Mouse (Mus musculus) 3T3-L1 (cell line): ENCODE measurements at regions not wholly inside any gene's neighbourhood (a gene's known extent, or its start where the extent isn't known, plus 50 kb on each side); places are given as distances from the start of the nearest gene placed in this dataset.
"Not testable (repeated sequence)": the region's sequence is repeated elsewhere in the genome, so short reads cannot be mapped to it uniquely, and the experiment has no call there.

Experiments
- DNase-seq: peaks from one replicate; pipeline ENCODE4 v3.0.0-alpha.2; 2015; ENCODE audit warnings: low read depth, low spot score

GRCm38 (mm10) chr17:42956588-42956987, 59.8 kb upstream of the Tnfrsf21 start:
- DNase-seq: peak; percentile 56

GRCm38 (mm10) chr17:42954722-42955121, 61.6 kb upstream of the Tnfrsf21 start:
- DNase-seq: peak; percentile 93

GRCm38 (mm10) chr17:42944453-42944852, 68.0 kb upstream of the Cd2ap start:
- DNase-seq: no peak

- peak; percentile 97 for DNase-seq
These were observed 66.8 kb upstream of the Cd2ap start for GRCm38 (mm10) chr17:42943272-42943696.

GRCm38 (mm10) chr17:42939476-42939875, 63.0 kb upstream of the Cd2ap start:
- DNase-seq: no peak

GRCm38 (mm10) chr17:42938579-42938978, 62.1 kb upstream of the Cd2ap start:
- DNase-seq: peak; percentile 83

GRCm38 (mm10) chr17:42937480-42937879, 61.0 kb upstream of the Cd2ap start:
- DNase-seq: not testable (repeated sequence)

GRCm38 (mm10) chr17:42934068-42934467, 57.6 kb upstream of the Cd2ap start:
- DNase-seq: peak; percentile 63

- DNase-seq: no peak
These were observed 57.0 kb upstream of the Cd2ap start for GRCm38 (mm10) chr17:42933335-42934004.

GRCm38 (mm10) chr17:42927320-42927719, 50.9 kb upstream of the Cd2ap start:
- DNase-seq: no peak
